10 mouse cellular contexts compared by ENCODE assay signal in genomic region chr1:153000486-153001228, GRCm38 (mm10). TPM values are rescaled to one million over a fixed set of nuclear protein-coding genes. Genes with fewer than 3 reads are reported as not detected.
DNase-seq lines count a peak whose midpoint lies in the region.
"Had no signal": no experiment of that assay in that cellular context is flagged by ENCODE, and none has a peak within 500 bp of the region (broad histone marks: within the 10 kb centered on the region; RNA-seq: fewer than 3 reads in every experiment).

No protein-coding gene starts in this region.

- intact Hi-C loops in left cerebral cortex, postnatal 25 days (cut with DNase I), result no loop called here
- intact Hi-C loops in gastrocnemius, postnatal 36 days (cut with DNase I), result no loop called here

- peak; percentile 13 for DNase-seq in heart, adult 8-10 months (ENCODE audit: low spot score)
- DNase-seq in heart, adult 11 months, result no peak
- DNase-seq in cerebellum, adult 11 months, result peak; percentile 96
- peak; percentile 36 to 52 for DNase-seq in frontal cortex, postnatal 25 days (ENCODE audit: low spot score in 2 of 2)
- DNase-seq in left cerebral cortex, postnatal 25 days (ENCODE audit: low spot score in 2 of 2), result peak; percentile 71 to 95
- no peak for DNase-seq in gastrocnemius, postnatal 36 days
- DNase-seq in kidney, postnatal 36 days, result no peak
- no peak for DNase-seq in retina, embryonic 14.5 days (ENCODE audit: low spot score)
- DNase-seq: kidney, adult 9 months had no signal

RNA-seq across cellular contexts. Expression of gene Nmnat2, which starts 45.9 kb away (rescaled TPM):
- total RNA-seq in heart, adult 8-10 months (2022), result under 1 TPM; 0.16 to 0.46 (median 0.32) TPM
- 100 to 1,000 TPM; 153 to 155 TPM for total RNA-seq in left cerebral cortex, postnatal 25 days (2021)
- under 1 TPM; 0.38 to 0.42 TPM for total RNA-seq in gastrocnemius, postnatal 36 days (2021)
- total RNA-seq: megakaryocyte, adult 5-6 weeks had no signal

Comparison
In these comparisons a context has a peak if more than half of its experiments do, and no peak if none do; other contexts are left out.
1. DNase-seq: peak in heart, adult 8-10 months (single experiment), cerebellum, adult 11 months (single experiment), frontal cortex, postnatal 25 days (2 of 2) and left cerebral cortex, postnatal 25 days (2 of 2); none in heart, adult 11 months (single experiment), gastrocnemius, postnatal 36 days (0 of 2), kidney, postnatal 36 days (0 of 2) and retina, embryonic 14.5 days (single experiment).
2. RNA of gene Nmnat2, which starts 45.9 kb away (total RNA-seq): 153 to 155 TPM in left cerebral cortex, postnatal 25 days; 0.38 to 0.42 TPM in gastrocnemius, postnatal 36 days and 0.16 to 0.46 TPM in heart, adult 8-10 months; every median in the first group is over 100 times any median in the second.